Mouse (Mus musculus) WW6 (cell line): Measurements from ENCODE around the gene Neurod4.
"Not testable (repeated sequence)": the region's sequence is repeated elsewhere in the genome, so short reads cannot be mapped to it uniquely, and the experiment has no call there.

Source experiments
- DNase-seq: peaks from one replicate; pipeline ENCODE4 v3.0.0-alpha.2; 2013; ENCODE audit warnings: low read depth, low spot score

Gene Neurod4

GRCm38 (mm10) chr10:130280066-130280465, at the start of gene Neurod4:
Gene Neurod4 (minus strand): TSS chr10:130280240.
- peak; percentile 28 for DNase-seq

GRCm38 (mm10) chr10:130324243-130324642, 44.2 kb upstream of the Neurod4 start:
- no peak for DNase-seq

- no peak for DNase-seq
Observed at GRCm38 (mm10) chr10:130322637-130323036, 42.6 kb upstream of the Neurod4 start, which contains the start of gene Tespa1. Gene Tespa1 (plus strand): TSS chr10:130322870.

- no peak for DNase-seq
Observed at GRCm38 (mm10) chr10:130322062-130322461, 42.0 kb upstream of the Neurod4 start.

- DNase-seq, result no peak
Observed at GRCm38 (mm10) chr10:130320715-130321114, 40.7 kb upstream of the Neurod4 start.

GRCm38 (mm10) chr10:130318720-130319119, 38.7 kb upstream of the Neurod4 start:
- no peak for DNase-seq

- DNase-seq, result no peak
Observed at GRCm38 (mm10) chr10:130315846-130316245, 35.8 kb upstream of the Neurod4 start.

- no peak for DNase-seq
Observed at GRCm38 (mm10) chr10:130314110-130314829, 34.2 kb upstream of the Neurod4 start.

GRCm38 (mm10) chr10:130313531-130313930, 33.5 kb upstream of the Neurod4 start:
- no peak for DNase-seq

GRCm38 (mm10) chr10:130311534-130312227, 31.6 kb upstream of the Neurod4 start:
- no peak for DNase-seq

- not testable (repeated sequence) for DNase-seq
Observed at GRCm38 (mm10) chr10:130304138-130304537, 24.1 kb upstream of the Neurod4 start.

GRCm38 (mm10) chr10:130298748-130299147, 18.7 kb upstream of the Neurod4 start:
- DNase-seq, result not testable (repeated sequence)

GRCm38 (mm10) chr10:130293741-130294408, 13.8 kb upstream of the Neurod4 start:
- DNase-seq, result no peak

GRCm38 (mm10) chr10:130288007-130288406, 8.0 kb upstream of the Neurod4 start:
- no peak for DNase-seq

GRCm38 (mm10) chr10:130287201-130287600, 7.2 kb upstream of the Neurod4 start:
- DNase-seq, result no peak

- no peak for DNase-seq
Observed at GRCm38 (mm10) chr10:130281982-130282449, 2.0 kb upstream of the Neurod4 start.

- DNase-seq, result no peak
Observed at GRCm38 (mm10) chr10:130276496-130276895, 3.5 kb downstream of the Neurod4 start.

- DNase-seq, result no peak
Observed at GRCm38 (mm10) chr10:130275759-130276158, 4.3 kb downstream of the Neurod4 start.

GRCm38 (mm10) chr10:130263203-130263602, 16.8 kb downstream of the Neurod4 start:
- DNase-seq, result no peak

GRCm38 (mm10) chr10:130259483-130259882, 20.6 kb downstream of the Neurod4 start:
- no peak for DNase-seq

- DNase-seq, result no peak
Observed at GRCm38 (mm10) chr10:130244271-130244670, 35.8 kb downstream of the Neurod4 start.
